Mouse (Mus musculus) right cerebral cortex, postnatal 4 days (tissue): ENCODE results near the gene Homer3.

Source experiments
- DNase-seq: peaks from one replicate; pipeline ENCODE4 v3.0.0-alpha.2; 2022

Gene Homer3

DNA sequence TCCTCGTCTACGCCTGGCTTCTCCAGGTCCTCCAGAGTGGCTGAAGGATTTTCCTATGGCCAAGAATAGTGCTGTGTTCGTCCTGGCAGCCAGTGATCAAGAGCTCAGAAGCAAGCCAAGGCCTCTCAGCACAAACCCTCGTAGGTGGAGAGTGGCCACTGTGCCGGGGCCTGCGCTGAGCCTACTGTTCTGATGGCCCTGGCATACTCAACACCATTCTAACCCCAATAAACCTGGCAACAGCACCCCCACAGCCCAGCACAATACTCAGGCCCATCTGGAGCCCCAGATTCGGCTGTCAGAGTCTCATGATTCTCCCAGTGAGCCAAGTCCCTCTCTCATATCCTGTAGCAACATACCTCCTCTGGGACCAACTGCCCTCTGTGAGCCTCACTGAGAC, 58.0 kb downstream of the Homer3 start:
- no peak for DNase-seq

GRCm38 (mm10) chr8:70342007-70342406, 59.4 kb downstream of the Homer3 start:
- no peak for DNase-seq

DNA sequence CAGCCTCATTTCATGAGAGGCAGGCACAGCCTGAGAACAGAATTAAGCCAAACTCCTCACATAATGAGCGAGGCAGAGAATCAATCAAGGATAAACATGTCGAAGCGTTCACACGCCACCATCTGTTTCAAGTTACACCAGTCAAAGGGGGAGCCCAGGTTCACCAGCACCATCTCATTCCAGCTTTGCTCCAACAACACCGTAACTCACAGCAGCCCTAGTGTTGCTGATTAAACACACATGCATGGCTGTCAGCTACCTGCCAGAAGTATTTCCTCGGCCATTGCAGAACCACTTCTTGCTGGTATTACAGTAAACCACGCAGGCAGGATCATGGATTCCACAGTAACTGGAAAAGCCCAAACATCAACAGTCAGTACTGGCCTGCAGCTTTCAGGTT, 60.4 kb downstream of the Homer3 start:
- no peak for DNase-seq

GRCm38 (mm10) chr8:70343696-70344095, 61.1 kb downstream of the Homer3 start:
- DNase-seq, result peak; percentile 45
